Mouse (Mus musculus) T-helper 17 cell (primary cell): ENCODE results near the gene Aktip.

Source experiments
- in situ Hi-C, 2 experiments: fragments of 300-600 bp; cut with MboI, MseI; formaldehyde crosslinking; loops; 1 replicate in 1 of 2; 2 replicates in 1 of 2; pipeline ENCODE4 v1.15.1; 2025; ENCODE audit warnings: high pct_unique_total_duplicates in 2 of 2

Aktip gene

GRCm38 (mm10) chr8:91133441-91134069 is 66.2 kb downstream of the Aktip start:
- in situ Hi-C loops, result no loop called here

- in situ Hi-C loops, result no loop called here
These were observed 67.0 kb downstream of the Aktip start for GRCm38 (mm10) chr8:91132731-91133130.

GRCm38 (mm10) chr8:91126786-91127185 is 73.0 kb downstream of the Aktip start:
- in situ Hi-C loops, result no loop called here

- in situ Hi-C loops, result no loop called here
These were observed 75.5 kb downstream of the Aktip start for GRCm38 (mm10) chr8:91124315-91124714.

GRCm38 (mm10) chr8:91118131-91118530 is 81.6 kb downstream of the Aktip start:
- in situ Hi-C loops, result no loop called here

- in situ Hi-C loops, result no loop called here
These were observed 82.2 kb downstream of the Aktip start for GRCm38 (mm10) chr8:91117537-91117936.

- in situ Hi-C loops, result no loop called here
These were observed 84.9 kb downstream of the Aktip start for GRCm38 (mm10) chr8:91114910-91115309.

GRCm38 (mm10) chr8:91114428-91114827 is 85.3 kb downstream of the Aktip start:
- in situ Hi-C loops, result no loop called here

- in situ Hi-C loops, result no loop called here
These were observed 87.8 kb downstream of the Aktip start for GRCm38 (mm10) chr8:91111868-91112477.

- in situ Hi-C loops, result no loop called here
These were observed 93.5 kb downstream of the Aktip start for GRCm38 (mm10) chr8:91106271-91106670.

- in situ Hi-C loops, result no loop called here
These were observed 101.7 kb downstream of the Aktip start for GRCm38 (mm10) chr8:91098106-91098505.

- in situ Hi-C loops, result no loop called here
These were observed 105.6 kb downstream of the Aktip start for GRCm38 (mm10) chr8:91094135-91094534.

GRCm38 (mm10) chr8:91089601-91090000 is 110.2 kb downstream of the Aktip start:
- in situ Hi-C loops, result no loop called here

- in situ Hi-C loops, result no loop called here
These were observed 111.3 kb downstream of the Aktip start for GRCm38 (mm10) chr8:91088452-91088851.

GRCm38 (mm10) chr8:91082428-91082827 is 117.3 kb downstream of the Aktip start:
- in situ Hi-C loops, result no loop called here

GRCm38 (mm10) chr8:91081911-91082310 is 117.9 kb downstream of the Aktip start:
- in situ Hi-C loops, result no loop called here

GRCm38 (mm10) chr8:91079678-91080077 is 120.1 kb downstream of the Aktip start:
- in situ Hi-C loops, result no loop called here

GRCm38 (mm10) chr8:91077077-91077867 is 122.5 kb downstream of the Aktip start:
- in situ Hi-C loops, result no loop called here

- in situ Hi-C loops, result no loop called here
These were observed 129.4 kb downstream of the Aktip start for GRCm38 (mm10) chr8:91070275-91070859.

GRCm38 (mm10) chr8:91069834-91070233 is 129.9 kb downstream of the Aktip start, which contains the start of gene Rbl2:
Gene Rbl2 (plus strand): TSS chr8:91070057.
- in situ Hi-C loops, result no loop called here

- in situ Hi-C loops, result no loop called here
These were observed 130.4 kb downstream of the Aktip start for GRCm38 (mm10) chr8:91069407-91069806.

- in situ Hi-C loops, result no loop called here
These were observed 134.6 kb downstream of the Aktip start for GRCm38 (mm10) chr8:91065179-91065578.
